Mouse (Mus musculus): Measurements from ENCODE around the gene Tceanc. TPM values are rescaled to one million over a fixed set of nuclear protein-coding genes. Genes with fewer than 3 reads are reported as not detected.
A peak's percentile ranks its signal among the peaks of the same experiment; 100 is the strongest.

Gene Tceanc
- total and polyA plus RNA-seq, 3 experiments: 0.91 to 19.1 (median 12.6) TPM

DNA sequence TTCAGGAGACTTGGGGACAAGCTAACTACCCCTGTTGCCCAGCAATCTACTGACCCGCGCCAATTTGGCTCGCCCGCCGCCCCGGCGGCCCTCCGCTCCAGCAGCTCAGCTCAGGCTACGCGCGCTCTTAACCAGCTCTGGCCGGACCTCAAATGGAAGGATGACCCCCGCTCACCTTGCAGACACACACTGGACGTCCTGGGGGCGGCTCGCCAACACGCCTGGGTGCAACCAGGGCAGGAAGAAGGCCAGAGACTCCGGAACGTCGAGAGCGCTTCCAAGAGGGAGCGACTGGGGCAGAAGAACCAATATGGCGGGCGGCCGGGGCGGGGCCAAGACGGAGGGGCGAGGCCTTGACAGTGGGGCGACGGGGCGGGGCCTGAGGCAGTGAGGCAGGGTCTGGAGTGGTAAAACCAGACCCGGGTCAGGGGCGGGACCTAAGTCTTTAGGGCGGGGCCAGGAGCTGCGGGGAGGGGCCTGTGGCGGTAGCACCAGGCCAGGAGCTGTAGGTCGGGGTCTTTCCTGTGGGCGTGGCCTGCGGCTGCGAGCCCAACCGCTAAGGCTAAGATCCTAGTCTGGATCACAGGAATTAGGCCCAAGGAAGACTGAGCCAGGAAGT lies 38.9 kb downstream of the Tceanc start, which contains the start of gene Rab9:
Gene Rab9, minus strand, starts transcription at position 503 of the 619 bp plus-strand sequence.
- H3K4me3 ChIP-seq (ENCODE audit: low read depth, low read length): peak within 1 kb of the TSS; percentile 77
- TF ChIP-seq CTCF (IDR thresholded peaks at IDR 0.05; ENCODE audit: low read depth, low read length) (no peak), GATA2 (IDR thresholded peaks at IDR 0.05; ENCODE audit: borderline replicate concordance, low read depth, low read length) (no peak), POLR2AphosphoS5 (IDR thresholded peaks at IDR 0.05; ENCODE audit: insufficient replicate concordance, low read depth, low read length) (no peak), GATA1 (IDR thresholded peaks at IDR 0.05; ENCODE audit: borderline replicate concordance, low read length) (no peak), TAL1 (conservative IDR thresholded peaks at IDR 0.05; ENCODE audit: low read depth, low read length) (no peak)
- DNase-seq (ENCODE audit: low spot score) (peak; percentile 82), ATAC-seq (ENCODE audit: extremely low read depth, insufficient number of reproducible peaks, low FRiP score, poor library complexity, severe bottlenecking) (peak; percentile 99)
- peaks cover 25% of the 10 kb centered on the region for H3K36me3 ChIP-seq (replicated peaks)
- no peaks in the 10 kb centered on the region for H3K27me3 ChIP-seq (ENCODE audit: insufficient read depth, low read length)
- no peaks in the 10 kb centered on the region for H3K9me3 ChIP-seq (replicated peaks)
- H3K4me1 ChIP-seq (ENCODE audit: insufficient read depth, low read depth, low read length): no peaks in the 10 kb centered on the region; the same call in 1 of the 2 replicates

DNA sequence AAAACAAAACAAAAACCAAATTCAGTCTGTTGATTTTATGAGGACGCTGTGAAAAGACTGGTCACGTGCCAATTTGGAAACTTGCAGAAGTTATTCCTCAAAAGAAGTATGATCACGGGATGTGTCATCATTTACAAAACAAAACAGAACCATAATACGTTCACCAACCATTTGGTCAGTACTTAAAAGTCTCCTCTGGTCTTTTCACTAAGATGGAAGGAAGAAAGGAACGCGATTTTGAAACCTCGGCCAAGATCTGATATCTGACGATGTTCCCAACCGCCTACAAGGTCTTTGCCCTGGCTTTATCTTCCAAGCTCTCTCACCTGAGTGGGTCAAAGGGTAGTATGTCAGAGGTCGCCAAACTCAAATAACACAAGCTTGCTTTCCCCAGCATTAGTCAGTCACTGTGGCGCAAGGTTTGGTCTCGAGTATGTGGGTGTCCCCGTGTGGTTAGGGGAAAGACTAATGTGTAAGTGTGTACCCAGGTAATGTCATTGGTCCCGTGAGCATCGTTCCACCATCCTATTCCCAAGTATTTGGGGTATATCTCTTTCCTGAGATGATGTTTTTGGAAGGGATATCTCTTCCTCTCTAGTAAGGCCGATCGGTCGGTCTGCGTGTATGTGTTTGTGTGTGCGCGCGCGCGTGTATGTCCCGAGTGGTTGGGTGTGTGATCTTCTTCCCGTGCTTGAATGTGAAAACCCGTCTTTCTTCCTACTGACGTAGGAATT lies 39.6 kb downstream of the Tceanc start:
- no peak for TF ChIP-seq GATA2 (IDR thresholded peaks at IDR 0.05; ENCODE audit: borderline replicate concordance, low read depth, low read length)
- TF ChIP-seq GATA1 (IDR thresholded peaks at IDR 0.05; ENCODE audit: borderline replicate concordance, low read length): no peak
- TF ChIP-seq CTCF (IDR thresholded peaks at IDR 0.05; ENCODE audit: low read depth, low read length): no peak
- TF ChIP-seq TAL1 (conservative IDR thresholded peaks at IDR 0.05; ENCODE audit: low read depth, low read length): no peak
- TF ChIP-seq POLR2AphosphoS5 (IDR thresholded peaks at IDR 0.05; ENCODE audit: insufficient replicate concordance, low read depth, low read length): no peak
- DNase-seq (ENCODE audit: low spot score) (peak; percentile 1), ATAC-seq (ENCODE audit: extremely low read depth, insufficient number of reproducible peaks, low FRiP score, poor library complexity, severe bottlenecking) (no peak)
- peak overlapping the region; percentile 77 for H3K4me3 ChIP-seq (ENCODE audit: low read depth, low read length)
- H3K36me3 ChIP-seq (replicated peaks): peaks cover 30% of the 10 kb centered on the region
- no peaks in the 10 kb centered on the region; the same call in 1 of the 2 replicates for H3K4me1 ChIP-seq (ENCODE audit: insufficient read depth, low read depth, low read length)
- H3K27me3 ChIP-seq (ENCODE audit: insufficient read depth, low read length): no peaks in the 10 kb centered on the region
- no peaks in the 10 kb centered on the region for H3K9me3 ChIP-seq (replicated peaks)

DNA sequence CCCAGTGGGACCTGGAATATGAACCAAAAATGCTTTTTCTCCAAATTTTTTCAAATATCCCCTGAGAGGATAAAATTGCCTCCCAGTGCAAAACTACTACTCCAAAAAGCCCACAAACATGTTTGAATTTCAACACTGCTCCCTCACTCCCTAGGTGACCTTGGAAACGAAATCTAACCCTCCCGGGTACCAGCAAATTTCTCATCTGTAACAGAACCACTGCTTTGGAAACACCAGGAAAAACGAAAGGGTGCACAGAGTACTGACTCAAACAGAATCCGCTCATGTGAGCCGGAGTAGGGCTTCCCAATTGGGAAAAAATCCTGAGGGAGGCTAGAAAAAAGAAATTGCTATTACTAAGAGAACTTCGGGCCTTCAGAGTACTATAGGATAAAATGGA lies 41.0 kb downstream of the Tceanc start:
- Histone ChIP-seq H3K4me3 (ENCODE audit: low read depth, low read length) (no peak overlapping the region), H3K36me3 (replicated peaks) (peaks cover 37% of the 10 kb centered on the region), H3K27me3 (ENCODE audit: insufficient read depth, low read length) (no peaks in the 10 kb centered on the region), H3K9me3 (replicated peaks) (no peaks in the 10 kb centered on the region), H3K4me1 (ENCODE audit: insufficient read depth, low read depth, low read length) (no peaks in the 10 kb centered on the region; the same call in 1 of the 2 replicates)
- TF ChIP-seq POLR2AphosphoS5 (IDR thresholded peaks at IDR 0.05; ENCODE audit: insufficient replicate concordance, low read depth, low read length) (no peak), CTCF (IDR thresholded peaks at IDR 0.05; ENCODE audit: low read depth, low read length) (no peak), GATA2 (IDR thresholded peaks at IDR 0.05; ENCODE audit: borderline replicate concordance, low read depth, low read length) (no peak), GATA1 (IDR thresholded peaks at IDR 0.05; ENCODE audit: borderline replicate concordance, low read length) (no peak), TAL1 (conservative IDR thresholded peaks at IDR 0.05; ENCODE audit: low read depth, low read length) (no peak)
- ATAC-seq (ENCODE audit: extremely low read depth, insufficient number of reproducible peaks, low FRiP score, poor library complexity, severe bottlenecking) (no peak), DNase-seq (ENCODE audit: low spot score) (no peak)

DNA sequence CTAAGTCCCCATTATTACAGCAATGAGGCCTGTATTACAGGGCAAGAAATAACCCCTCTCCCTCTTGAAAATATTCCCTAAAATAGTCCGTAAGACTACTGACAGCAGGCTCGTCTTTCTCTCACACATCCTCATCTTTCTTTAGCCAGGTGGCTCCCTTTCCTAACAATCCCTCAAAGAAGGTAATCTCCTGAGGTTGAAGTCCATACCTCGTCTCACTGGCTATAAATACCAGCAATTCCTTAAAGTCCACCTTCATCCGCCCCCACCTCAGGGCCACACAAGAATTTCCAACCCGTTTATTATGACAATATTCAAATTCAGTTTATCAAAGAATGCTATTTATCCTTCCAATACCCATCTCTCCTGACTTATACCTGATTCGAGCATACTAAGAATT lies 45.8 kb downstream of the Tceanc start:
- no peaks in the 10 kb centered on the region for H3K27me3 ChIP-seq (ENCODE audit: insufficient read depth, low read length)
- DNase-seq (ENCODE audit: low spot score) (no peak), ATAC-seq (ENCODE audit: extremely low read depth, insufficient number of reproducible peaks, low FRiP score, poor library complexity, severe bottlenecking) (no peak)
- H3K4me1 ChIP-seq (ENCODE audit: insufficient read depth, low read depth, low read length): no peaks in the 10 kb centered on the region; the same call in none of the 2 replicates
- TF ChIP-seq POLR2AphosphoS5 (IDR thresholded peaks at IDR 0.05; ENCODE audit: insufficient replicate concordance, low read depth, low read length): no peak
- no peak for TF ChIP-seq GATA2 (IDR thresholded peaks at IDR 0.05; ENCODE audit: borderline replicate concordance, low read depth, low read length)
- no peak for TF ChIP-seq TAL1 (conservative IDR thresholded peaks at IDR 0.05; ENCODE audit: low read depth, low read length)
- no peak for TF ChIP-seq GATA1 (IDR thresholded peaks at IDR 0.05; ENCODE audit: borderline replicate concordance, low read length)
- TF ChIP-seq CTCF (IDR thresholded peaks at IDR 0.05; ENCODE audit: low read depth, low read length): no peak
- H3K4me3 ChIP-seq (ENCODE audit: low read depth, low read length): no peak overlapping the region
- H3K9me3 ChIP-seq (replicated peaks): no peaks in the 10 kb centered on the region
- H3K36me3 ChIP-seq (replicated peaks): peaks cover 68% of the 10 kb centered on the region

- no peak for ATAC-seq (ENCODE audit: extremely low read depth, insufficient number of reproducible peaks, low FRiP score, poor library complexity, severe bottlenecking)
- Histone ChIP-seq H3K36me3 (replicated peaks) (peaks cover 50% of the 10 kb centered on the region), H3K9me3 (replicated peaks) (no peaks in the 10 kb centered on the region), H3K27me3 (ENCODE audit: insufficient read depth, low read length) (no peaks in the 10 kb centered on the region), H3K4me1 (ENCODE audit: insufficient read depth, low read depth, low read length) (no peaks in the 10 kb centered on the region; the same call in none of the 2 replicates), H3K4me3 (ENCODE audit: low read depth, low read length) (no peak overlapping the region)
- no peak for DNase-seq (ENCODE audit: low spot score)
- TF ChIP-seq POLR2AphosphoS5 (IDR thresholded peaks at IDR 0.05; ENCODE audit: insufficient replicate concordance, low read depth, low read length) (no peak), TAL1 (conservative IDR thresholded peaks at IDR 0.05; ENCODE audit: low read depth, low read length) (no peak), GATA1 (IDR thresholded peaks at IDR 0.05; ENCODE audit: borderline replicate concordance, low read length) (no peak), GATA2 (IDR thresholded peaks at IDR 0.05; ENCODE audit: borderline replicate concordance, low read depth, low read length) (no peak), CTCF (IDR thresholded peaks at IDR 0.05; ENCODE audit: low read depth, low read length) (no peak)
Observed at GRCm38 (mm10) chrX:166468321-166468720, 50.0 kb downstream of the Tceanc start.

DNA sequence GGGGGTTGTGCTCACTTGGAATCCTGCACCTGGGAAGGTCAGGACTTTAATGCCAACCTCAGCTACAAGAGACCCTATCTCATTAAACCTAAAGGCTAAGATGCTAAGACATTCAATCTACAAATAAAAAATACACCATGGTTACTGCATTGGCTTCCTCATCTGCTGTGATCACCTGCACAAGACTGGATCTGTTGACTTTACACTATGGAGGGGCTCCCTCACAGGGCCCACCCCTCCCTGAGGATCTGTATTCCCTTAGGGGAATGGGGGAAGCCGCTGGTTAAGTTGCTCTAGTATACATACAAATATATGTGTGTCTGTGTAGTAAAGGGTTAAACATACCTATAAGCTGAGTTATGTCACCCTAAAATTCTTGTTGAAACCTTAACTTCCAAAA lies 62.8 kb downstream of the Tceanc start:
- TF ChIP-seq POLR2AphosphoS5 (IDR thresholded peaks at IDR 0.05; ENCODE audit: insufficient replicate concordance, low read depth, low read length) (no peak), TAL1 (conservative IDR thresholded peaks at IDR 0.05; ENCODE audit: low read depth, low read length) (no peak), CTCF (IDR thresholded peaks at IDR 0.05; ENCODE audit: low read depth, low read length) (no peak), GATA1 (IDR thresholded peaks at IDR 0.05; ENCODE audit: borderline replicate concordance, low read length) (no peak), GATA2 (IDR thresholded peaks at IDR 0.05; ENCODE audit: borderline replicate concordance, low read depth, low read length) (no peak)
- H3K36me3 ChIP-seq (replicated peaks): peaks cover 45% of the 10 kb centered on the region
- H3K4me3 ChIP-seq (ENCODE audit: low read depth, low read length): no peak overlapping the region
- no peaks in the 10 kb centered on the region for H3K4me1 ChIP-seq (ENCODE audit: insufficient read depth, low read depth, low read length)
- no peaks in the 10 kb centered on the region for H3K9me3 ChIP-seq (replicated peaks)
- no peak for DNase-seq (ENCODE audit: low spot score)
- ATAC-seq (ENCODE audit: extremely low read depth, insufficient number of reproducible peaks, low FRiP score, poor library complexity, severe bottlenecking): no peak
- H3K27me3 ChIP-seq (ENCODE audit: insufficient read depth, low read length): no peaks in the 10 kb centered on the region
